8 mouse cellular contexts compared by ENCODE assay signal in genomic region chr2:18031271-18031821, GRCm38 (mm10). TPM values are rescaled to one million over a fixed set of nuclear protein-coding genes. Genes with fewer than 3 reads are reported as not detected.
DNase-seq lines count a peak whose midpoint lies in the region; ATAC-seq and TF ChIP-seq lines count a peak whose summit lies in the region.

No protein-coding gene starts in this region.

- TF ChIP-seq CTCF in cerebellum, adult 2 months (IDR thresholded peaks at IDR 0.05; ENCODE audit: borderline replicate concordance, insufficient read depth, low read depth, low read length): no peak
- TF ChIP-seq CTCF in small intestine, adult 2 months (IDR thresholded peaks at IDR 0.05; ENCODE audit: extremely low read depth, insufficient read length, insufficient replicate concordance, low read depth, low read length): no peak

- H3K9ac ChIP-seq in embryonic facial prominence, embryonic 14.5 days (ENCODE audit: low read depth, low read length): peak overlapping the region; percentile 73
- peak overlapping the region; percentile 76 for H3K9ac ChIP-seq in hindbrain, embryonic 12.5 days
- H3K9ac ChIP-seq in liver, embryonic 11.5 days (ENCODE audit: low read depth, low read length): peak overlapping the region; percentile 60

- H3K4me3 ChIP-seq in cerebellum, adult 2 months (replicated peaks; ENCODE audit: insufficient read depth, low read depth, low read length): peak overlapping the region; percentile 20
- peak overlapping the region; percentile 36 for H3K4me3 ChIP-seq in embryonic facial prominence, embryonic 14.5 days (ENCODE audit: low read depth, low read length)
- H3K4me3 ChIP-seq in hindbrain, embryonic 12.5 days: peak overlapping the region; percentile 35
- peak overlapping the region; percentile 46 for H3K4me3 ChIP-seq in liver, embryonic 11.5 days (ENCODE audit: low read depth, low read length)
- peak overlapping the region; percentile 37 for H3K4me3 ChIP-seq in small intestine, adult 2 months (ENCODE audit: low read depth, low read length)

- peak in 1 of 2 experiments; percentile 49 for DNase-seq in cerebellum, adult 2 months
- no peak for DNase-seq in cerebellum, adult 11 months
- DNase-seq in CD4-positive helper T cell, adult 2 months (ENCODE audit: low read depth, low spot score): peak; percentile 7
- DNase-seq in embryonic facial prominence, embryonic 14.5 days (ENCODE audit: low spot score): peak; percentile 47
- peak; percentile 68 for DNase-seq in liver, embryonic 11.5 days (ENCODE audit: low spot score)
- no peak for DNase-seq in spleen, postnatal 36 days (ENCODE audit: low spot score in 2 of 2)

- WGBS in cerebellum, adult 2 months: 58% methylated on average over 26 of the region's 26 CpGs
- 8% methylated on average over 26 of the region's 26 CpGs for WGBS in embryonic facial prominence, embryonic 14.5 days
- WGBS in hindbrain, embryonic 12.5 days: 1% methylated on average over 26 of the region's 26 CpGs
- 6% methylated on average over 26 of the region's 26 CpGs for WGBS in liver, embryonic 11.5 days
- WGBS in small intestine, adult 2 months: 22% methylated on average over 26 of the region's 26 CpGs

- ATAC-seq in embryonic facial prominence, embryonic 14.5 days (ENCODE audit: low read depth): no peak
- ATAC-seq in hindbrain, embryonic 12.5 days (ENCODE audit: low FRiP score): no peak
- no peak for ATAC-seq in liver, embryonic 11.5 days (replicated peaks; ENCODE audit: low FRiP score)

- no peaks in the 10 kb centered on the region for H3K9me3 ChIP-seq in embryonic facial prominence, embryonic 14.5 days (ENCODE audit: control insufficient read depth, low read length)
- H3K9me3 ChIP-seq in hindbrain, embryonic 12.5 days (replicated peaks): no peaks in the 10 kb centered on the region
- H3K9me3 ChIP-seq in liver, embryonic 11.5 days (ENCODE audit: control insufficient read depth, low read length): no peaks in the 10 kb centered on the region

- peak overlapping the region; percentile 99 for H3K4me2 ChIP-seq in embryonic facial prominence, embryonic 14.5 days (ENCODE audit: low read depth, low read length)
- peak overlapping the region; percentile 81 for H3K4me2 ChIP-seq in hindbrain, embryonic 12.5 days (replicated peaks)
- H3K4me2 ChIP-seq in liver, embryonic 11.5 days: peak overlapping the region; percentile 82

- no peak for TF ChIP-seq POLR2A in cerebellum, adult 2 months (IDR thresholded peaks at IDR 0.05; ENCODE audit: borderline replicate concordance, insufficient read depth, low read length)
- TF ChIP-seq POLR2A in small intestine, adult 2 months (IDR thresholded peaks at IDR 0.05; ENCODE audit: low read depth, low read length): no peak

- no peak overlapping the region for H3K27ac ChIP-seq in cerebellum, adult 2 months (ENCODE audit: insufficient read depth, low read length)
- peak overlapping the region; percentile 10; the same call in 1 of the 2 replicates for H3K27ac ChIP-seq in embryonic facial prominence, embryonic 14.5 days (replicated peaks; ENCODE audit: low read depth, low read length)
- H3K27ac ChIP-seq in hindbrain, embryonic 12.5 days: peak overlapping the region; percentile 73
- no peak overlapping the region for H3K27ac ChIP-seq in liver, embryonic 11.5 days (ENCODE audit: low read depth, low read length)
- H3K27ac ChIP-seq in small intestine, adult 2 months (ENCODE audit: insufficient read depth, low read depth, low read length): no peak overlapping the region

- H3K36me3 ChIP-seq in embryonic facial prominence, embryonic 14.5 days (ENCODE audit: control insufficient read depth, insufficient read depth, low read length): no peaks in the 10 kb centered on the region
- no peaks in the 10 kb centered on the region for H3K36me3 ChIP-seq in hindbrain, embryonic 12.5 days
- no peaks in the 10 kb centered on the region for H3K36me3 ChIP-seq in liver, embryonic 11.5 days (ENCODE audit: control insufficient read depth, insufficient read depth, low read length)
- no peaks in the 10 kb centered on the region for H3K36me3 ChIP-seq in small intestine, adult 2 months (ENCODE audit: control insufficient read depth, insufficient read depth, low read length)

- H3K27me3 ChIP-seq in cerebellum, adult 2 months (ENCODE audit: control insufficient read depth, insufficient read depth, low read length): no peaks in the 10 kb centered on the region
- no peaks in the 10 kb centered on the region for H3K27me3 ChIP-seq in embryonic facial prominence, embryonic 14.5 days (replicated peaks; ENCODE audit: control insufficient read depth, insufficient read depth, low read length)
- no peaks in the 10 kb centered on the region for H3K27me3 ChIP-seq in hindbrain, embryonic 12.5 days
- H3K27me3 ChIP-seq in liver, embryonic 11.5 days (replicated peaks; ENCODE audit: control insufficient read depth, insufficient read depth, low read length): peaks cover 42% of the 10 kb centered on the region
- H3K27me3 ChIP-seq in small intestine, adult 2 months (ENCODE audit: control insufficient read depth, insufficient read depth, low read length): peaks cover 29% of the 10 kb centered on the region

- H3K4me1 ChIP-seq in cerebellum, adult 2 months (ENCODE audit: control insufficient read depth, insufficient read depth, low read length): no peaks in the 10 kb centered on the region
- peaks cover 27% of the 10 kb centered on the region for H3K4me1 ChIP-seq in embryonic facial prominence, embryonic 14.5 days (ENCODE audit: control insufficient read depth, insufficient read depth, low read length)
- H3K4me1 ChIP-seq in hindbrain, embryonic 12.5 days: peaks cover 57% of the 10 kb centered on the region
- peaks cover 18% of the 10 kb centered on the region for H3K4me1 ChIP-seq in liver, embryonic 11.5 days (replicated peaks; ENCODE audit: control insufficient read depth, insufficient read depth, low read length)
- peaks cover 11% of the 10 kb centered on the region for H3K4me1 ChIP-seq in small intestine, adult 2 months (ENCODE audit: control insufficient read depth, insufficient read depth, insufficient read length, low read length)

RNA-seq across cellular contexts. Expression of gene A930004D18Rik, which starts 6.2 kb away (rescaled TPM):
- 2.6 and 3.0 TPM in 2 replicates for polyA plus RNA-seq in cerebellum, adult 2 months (2012; rRNA removed)
- polyA plus RNA-seq in embryonic facial prominence, embryonic 14.5 days (2014; fragmentation: Nextera tagmentation; extraction: Ambion mirVana): 6.9 and 9.1 TPM in 2 replicates
- 18.0 and 18.6 TPM in 2 replicates for polyA plus RNA-seq in hindbrain, embryonic 12.5 days (2016; fragmentation: Nextera tagmentation; extraction: Ambion mirVana)
- 3.4 and 3.9 TPM in 2 replicates for polyA plus RNA-seq in liver, embryonic 11.5 days (2014; fragmentation: Nextera tagmentation; extraction: Ambion mirVana)
- 0.52 and 0.70 TPM in 2 replicates for polyA plus RNA-seq in small intestine, adult 2 months (2012; rRNA removed)

RNA-seq across cellular contexts. Expression of gene Skida1, which starts 17.5 kb away (rescaled TPM):
- polyA plus RNA-seq in cerebellum, adult 2 months (2012; rRNA removed): 4.8 and 5.7 TPM in 2 replicates
- 4.0 and 5.8 TPM in 2 replicates for polyA plus RNA-seq in embryonic facial prominence, embryonic 14.5 days (2014; fragmentation: Nextera tagmentation; extraction: Ambion mirVana)
- polyA plus RNA-seq in hindbrain, embryonic 12.5 days (2016; fragmentation: Nextera tagmentation; extraction: Ambion mirVana): 17.7 and 19.4 TPM in 2 replicates
- 1.6 and 2.4 TPM in 2 replicates for polyA plus RNA-seq in liver, embryonic 11.5 days (2014; fragmentation: Nextera tagmentation; extraction: Ambion mirVana)
- 0.23 and 0.63 TPM in 2 replicates for polyA plus RNA-seq in small intestine, adult 2 months (2012; rRNA removed)

RNA-seq across cellular contexts. Expression of gene Mllt10, which starts 23.7 kb away (rescaled TPM):
- polyA plus RNA-seq in cerebellum, adult 2 months (2012; rRNA removed): 45.6 and 46.7 TPM in 2 replicates
- polyA plus RNA-seq in embryonic facial prominence, embryonic 14.5 days (2014; fragmentation: Nextera tagmentation; extraction: Ambion mirVana): 27.4 and 32.1 TPM in 2 replicates
- 65.1 and 70.8 TPM in 2 replicates for polyA plus RNA-seq in hindbrain, embryonic 12.5 days (2016; fragmentation: Nextera tagmentation; extraction: Ambion mirVana)
- 34.0 and 39.9 TPM in 2 replicates for polyA plus RNA-seq in liver, embryonic 11.5 days (2014; fragmentation: Nextera tagmentation; extraction: Ambion mirVana)
- polyA plus RNA-seq in small intestine, adult 2 months (2012; rRNA removed): 10.1 and 22.4 TPM in 2 replicates

RNA-seq across cellular contexts. Expression of gene H2al2a, which starts 34.6 kb away (rescaled TPM):
- not detected in 2 replicates for polyA plus RNA-seq in cerebellum, adult 2 months (2012; rRNA removed)
- polyA plus RNA-seq in embryonic facial prominence, embryonic 14.5 days (2014; fragmentation: Nextera tagmentation; extraction: Ambion mirVana): not detected in 2 replicates
- not detected in 2 replicates for polyA plus RNA-seq in hindbrain, embryonic 12.5 days (2016; fragmentation: Nextera tagmentation; extraction: Ambion mirVana)
- polyA plus RNA-seq in liver, embryonic 11.5 days (2014; fragmentation: Nextera tagmentation; extraction: Ambion mirVana): not detected in 2 replicates
- polyA plus RNA-seq in small intestine, adult 2 months (2012; rRNA removed): not detected in 2 replicates

Comparison
In these comparisons a context has a peak if more than half of its experiments do, and no peak if none do; other contexts are left out.
1. DNase-seq: peak in CD4-positive helper T cell, adult 2 months (single experiment), embryonic facial prominence, embryonic 14.5 days (single experiment) and liver, embryonic 11.5 days (single experiment); none in cerebellum, adult 11 months (single experiment) and spleen, postnatal 36 days (0 of 2).
2. H3K27ac ChIP-seq: peak in embryonic facial prominence, embryonic 14.5 days (single experiment) and hindbrain, embryonic 12.5 days (single experiment); none in cerebellum, adult 2 months (single experiment), liver, embryonic 11.5 days (single experiment) and small intestine, adult 2 months (single experiment).
3. Peak in every context shown above with its lines, with median percentiles within 50 percentile points of each other: H3K4me3 ChIP-seq, H3K4me2 ChIP-seq and H3K9ac ChIP-seq.